Mouse (Mus musculus) limb, embryonic 10.5 days (tissue): ENCODE measurements around the gene Map2k4. TPM values are rescaled to one million over a fixed set of nuclear protein-coding genes. Genes with fewer than 3 reads are reported as not detected.
A peak's percentile ranks its signal among the peaks of the same experiment; 100 is the strongest.

ENCODE experiments used
- DNase-seq: peaks from one replicate; pipeline ENCODE4 v3.0.0-alpha.2; 2017; ENCODE audit warnings: low spot score
- H3K27ac ChIP-seq: fragments of 300-500 bp; sonication (generic); 2 replicates; pipeline ENCODE4 v1.5.1; 2016; ENCODE audit warnings: mild to moderate bottlenecking
- H3K27me3 ChIP-seq: fragments of 300-500 bp; sonication (generic); 2 replicates; pipeline ENCODE4 v1.6.1; 2016; ENCODE audit warnings: low read depth, mild to moderate bottlenecking; ENCODE audit not compliant: poor library complexity, severe bottlenecking
- H3K36me3 ChIP-seq: fragments of 300-500 bp; sonication (generic); 2 replicates; pipeline ENCODE4 v1.6.1; 2016; ENCODE audit warnings: mild to moderate bottlenecking, moderate library complexity
- H3K4me1 ChIP-seq: fragments of 300-500 bp; sonication (generic); 2 replicates; pipeline ENCODE4 v1.6.1; 2016
- H3K4me3 ChIP-seq: fragments of 300-500 bp; sonication (generic); 2 replicates; pipeline ENCODE4 v1.5.1; 2016; ENCODE audit warnings: mild to moderate bottlenecking, moderate library complexity
- H3K9me3 ChIP-seq: fragments of 300-500 bp; sonication (generic); replicated peaks from 2 replicates; pipeline ENCODE4 v1.6.1; 2016; ENCODE audit warnings: mild to moderate bottlenecking
- WGBS: fragments of 180-500 bp; shearing (Covaris S2); methylation state at CpG from one replicate; pipeline ENCODE4 v1.1.7; 2016; 5-methylcytosine and 5-hydroxymethylcytosine counted together
- microRNA counts: library from miRNA; unstranded; fragments of <30 nt; microRNA quantifications from one replicate; lab custom pipeline; 2017
- microRNA-seq: library from miRNA; unstranded; fragments of <30 nt; microRNA quantifications from one replicate; pipeline ENCODE4, GENCODE M21; 2017
- polyA plus RNA-seq: library from polyadenylated mRNA; unstranded; fragments of >200 nt; fragmentation: Nextera tagmentation; extraction: Ambion mirVana; gene quantifications from 2 replicates; pipeline ENCODE4 v1.2.1, GENCODE M21; 2016

Map2k4 gene
- polyA plus RNA-seq, 1 experiment from 2014 or later = 69.4 TPM

GRCm38 (mm10) chr11:65653932-65654331 lies 134.2 kb downstream of the Map2k4 start:
- H3K9me3 ChIP-seq = no peaks in the 10 kb centered on the region
- no peak overlapping the region for H3K4me3 ChIP-seq
- no peaks in the 10 kb centered on the region for H3K4me1 ChIP-seq
- no peak overlapping the region for H3K27ac ChIP-seq
- H3K27me3 ChIP-seq = no peaks in the 10 kb centered on the region
- WGBS = 85% methylated on average over 8 of the region's 8 CpGs
- H3K36me3 ChIP-seq = no peaks in the 10 kb centered on the region
- no peak for DNase-seq

- no peak for DNase-seq
- no peaks in the 10 kb centered on the region for H3K9me3 ChIP-seq
- H3K36me3 ChIP-seq = no peaks in the 10 kb centered on the region
- no peak overlapping the region for H3K4me3 ChIP-seq
- no peaks in the 10 kb centered on the region for H3K4me1 ChIP-seq
- no peaks in the 10 kb centered on the region for H3K27me3 ChIP-seq
- 66% methylated on average over 7 of the region's 7 CpGs for WGBS
- H3K27ac ChIP-seq = no peak overlapping the region
Observed at GRCm38 (mm10) chr11:65651426-65651825, 136.7 kb downstream of the Map2k4 start.

GRCm38 (mm10) chr11:65649956-65650715 lies 138.0 kb downstream of the Map2k4 start:
- no peaks in the 10 kb centered on the region for H3K36me3 ChIP-seq
- WGBS = 65% methylated on average over 4 of the region's 4 CpGs
- no peaks in the 10 kb centered on the region for H3K9me3 ChIP-seq
- no peaks in the 10 kb centered on the region for H3K27me3 ChIP-seq
- no peaks in the 10 kb centered on the region for H3K4me1 ChIP-seq
- H3K27ac ChIP-seq = peak overlapping the region; percentile 25; the same call in 1 of the 2 replicates
- no peak for DNase-seq
- no peak overlapping the region for H3K4me3 ChIP-seq

DNA sequence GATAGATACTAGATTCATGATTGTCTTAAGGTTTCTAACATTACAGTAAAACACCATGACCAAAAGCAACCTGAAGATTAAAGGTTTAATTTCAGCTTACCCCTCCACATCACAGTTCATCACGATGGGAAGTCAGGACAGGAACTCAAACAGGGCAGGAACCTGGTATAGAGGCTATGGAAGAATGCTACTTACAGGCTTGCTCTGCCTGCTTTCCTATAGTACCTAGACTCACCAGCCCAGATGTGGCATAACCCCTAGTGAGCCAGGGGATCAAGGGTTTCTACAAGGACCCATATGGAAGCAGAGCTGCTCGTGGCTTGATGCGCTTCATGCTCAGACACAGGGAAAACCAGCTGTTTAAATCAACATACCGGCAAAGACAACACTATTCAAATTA lies 138.6 kb downstream of the Map2k4 start:
- H3K4me3 ChIP-seq = no peak overlapping the region

DNA sequence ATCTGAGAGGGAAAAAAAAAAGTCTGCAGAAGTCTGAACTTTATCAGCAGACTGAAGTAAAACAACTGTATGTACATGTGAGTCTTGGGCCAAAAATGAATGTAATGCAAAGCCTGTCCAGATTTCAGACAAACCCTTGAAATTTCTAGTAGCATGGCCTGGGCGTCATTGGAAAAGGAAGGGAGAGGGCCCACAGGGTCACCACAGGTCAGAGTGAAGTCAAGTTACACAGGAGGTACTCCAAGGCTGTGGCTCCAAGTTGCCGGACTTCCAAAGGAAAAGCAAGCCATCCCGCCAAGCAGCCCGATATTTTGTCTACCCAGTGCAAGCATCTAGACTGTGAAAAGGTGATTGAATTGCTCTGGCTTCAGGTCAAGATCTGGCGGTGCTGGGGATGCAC lies 141.8 kb downstream of the Map2k4 start:
- Histone ChIP-seq H3K36me3 (no peaks in the 10 kb centered on the region), H3K27ac (no peak overlapping the region), H3K4me1 (no peaks in the 10 kb centered on the region), H3K4me3 (no peak overlapping the region), H3K27me3 (no peaks in the 10 kb centered on the region), H3K9me3 (no peaks in the 10 kb centered on the region)
- WGBS = 79% methylated on average over 5 of the region's 5 CpGs
- no peak for DNase-seq

More for the DNA sequence above, 138.6 kb downstream of the Map2k4 start:
- Histone ChIP-seq H3K9me3 (no peaks in the 10 kb centered on the region), H3K27ac (no peak overlapping the region), H3K36me3 (no peaks in the 10 kb centered on the region), H3K27me3 (no peaks in the 10 kb centered on the region), H3K4me1 (no peaks in the 10 kb centered on the region)
- whole genome bisulfite sequencing = 83% methylated on average over 4 of the region's 4 CpGs
- no peak for DNase-seq

DNA sequence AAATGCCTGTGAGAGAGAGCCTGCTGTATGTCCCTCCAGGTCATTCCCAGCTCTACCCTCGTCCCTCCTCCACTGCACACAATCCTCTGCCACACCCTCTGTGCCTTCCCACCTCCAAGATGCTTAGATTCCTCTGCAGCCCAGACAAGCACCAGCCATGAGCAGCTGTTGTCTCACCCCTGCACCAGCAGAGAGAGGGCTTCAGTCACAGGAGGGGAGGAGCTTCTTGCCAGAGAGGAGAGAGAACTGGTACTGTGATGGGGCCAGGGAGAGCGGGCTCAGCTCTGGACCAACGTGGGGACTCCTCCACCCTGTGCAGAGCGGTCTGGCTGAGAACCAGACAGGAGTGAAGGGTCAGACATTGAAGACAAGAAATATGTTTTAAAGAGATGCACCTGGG lies 143.6 kb downstream of the Map2k4 start:
- no peaks in the 10 kb centered on the region for H3K4me1 ChIP-seq
- H3K27me3 ChIP-seq = no peaks in the 10 kb centered on the region
- no peak for DNase-seq
- no peaks in the 10 kb centered on the region for H3K9me3 ChIP-seq
- H3K36me3 ChIP-seq = no peaks in the 10 kb centered on the region
- H3K27ac ChIP-seq = no peak overlapping the region
- 56% methylated on average over 4 of the region's 4 CpGs for WGBS
- no peak overlapping the region for H3K4me3 ChIP-seq

GRCm38 (mm10) chr11:65640261-65640660 lies 147.8 kb downstream of the Map2k4 start:
- DNase-seq = no peak
- Histone ChIP-seq H3K4me1 (no peaks in the 10 kb centered on the region), H3K4me3 (no peak overlapping the region), H3K36me3 (no peaks in the 10 kb centered on the region), H3K27ac (no peak overlapping the region), H3K9me3 (no peaks in the 10 kb centered on the region), H3K27me3 (no peaks in the 10 kb centered on the region)
- 91% methylated on average over 6 of the region's 6 CpGs for WGBS

MicroRNAs encoded within 50 kb of the gene (microRNA counts, 519-probe panel; counts per million panel counts)
- microRNA mmu-miR-744 (lab: Ali Mortazavi, UCI) = 684 counts per million, percentile 72 among the panel's probes with 10 or more counts

Small RNA genes within 50 kb of the gene (microRNA-seq; reads per million reads assigned to microRNA genes)
- 7,458 reads per million, percentile 93 among the genes with 10 or more reads in this experiment for gene Mir744

Other genes with a start within 250 kb of the Map2k4 start
- 9.1 and 10.6 TPM in 2 replicates for gene Zkscan6, start 18.9 kb upstream of the Map2k4 start, polyA plus RNA-seq